Mouse (Mus musculus): ENCODE measurements at regions not wholly inside any gene's neighbourhood (a gene's known extent, or its start where the extent isn't known, plus 50 kb on each side); places are given as distances from the start of the nearest gene placed in this dataset.

- Histone ChIP-seq H3K4me3 (ENCODE audit: insufficient read depth, low read depth, low read length) (no peak overlapping the region), H3K4me1 (ENCODE audit: control insufficient read depth, insufficient read depth, insufficient read length, low read length) (peaks cover 17% of the 10 kb centered on the region), H3K27ac (replicated peaks; ENCODE audit: low read depth, low read length) (peak overlapping the region; percentile 62; the same call in 1 of the 2 replicates)
Observed at GRCm38 (mm10) chr16:95823803-95824202, 121.9 kb downstream of the Ets2 start.

DNA sequence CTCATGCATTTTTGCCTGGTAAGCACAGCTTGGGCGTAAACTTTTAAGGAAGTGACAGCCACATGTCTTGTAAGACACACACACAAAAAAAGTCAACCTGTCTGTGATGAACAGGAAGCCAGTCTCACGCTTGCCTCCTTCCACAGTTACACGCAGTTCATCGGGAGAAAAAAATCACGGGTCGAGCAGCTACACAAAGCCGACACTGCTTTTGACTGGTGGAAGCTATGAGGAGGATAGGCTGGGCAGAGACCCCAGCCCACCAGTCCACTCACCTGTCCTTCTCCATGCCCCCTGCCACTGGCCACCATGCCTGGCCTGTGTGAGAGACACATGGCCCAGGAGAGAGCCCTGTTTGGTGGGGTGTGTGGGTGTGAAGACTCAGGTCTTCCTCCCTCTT is 119.2 kb downstream of the Ets2 start:
- peaks cover 17% of the 10 kb centered on the region for H3K4me1 ChIP-seq (ENCODE audit: control insufficient read depth, insufficient read depth, insufficient read length, low read length)
- H3K27ac ChIP-seq (replicated peaks; ENCODE audit: low read depth, low read length), result no peak overlapping the region
- no peak overlapping the region for H3K4me3 ChIP-seq (ENCODE audit: insufficient read depth, low read depth, low read length)

DNA sequence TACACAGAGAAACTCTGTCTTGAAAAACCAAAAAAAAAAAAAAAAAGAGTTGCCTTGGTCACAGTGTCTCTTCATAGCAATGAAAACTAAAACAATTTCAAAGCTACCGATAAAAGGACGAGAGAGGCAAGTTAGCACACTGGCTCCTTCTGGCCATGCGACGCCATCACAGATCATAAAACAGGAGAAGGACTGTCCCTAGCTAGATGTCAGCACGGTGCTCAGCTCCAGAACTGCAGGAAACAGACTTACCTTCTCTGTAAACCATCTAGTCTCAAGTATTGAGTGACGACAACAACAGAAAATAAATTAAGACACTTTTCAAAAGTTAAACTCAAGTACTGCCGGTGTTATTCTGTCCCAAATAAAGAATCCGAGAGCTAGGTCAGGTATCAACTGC is 118.7 kb downstream of the Ets2 start:
- H3K4me3 ChIP-seq (ENCODE audit: insufficient read depth, low read depth, low read length), result no peak overlapping the region

GRCm38 (mm10) chr16:95820013-95820412 is 118.1 kb downstream of the Ets2 start:
- Histone ChIP-seq H3K27ac (replicated peaks; ENCODE audit: low read depth, low read length) (no peak overlapping the region), H3K4me1 (ENCODE audit: control insufficient read depth, insufficient read depth, insufficient read length, low read length) (peaks cover 13% of the 10 kb centered on the region), H3K4me3 (ENCODE audit: insufficient read depth, low read depth, low read length) (no peak overlapping the region)

More for the DNA sequence above, 118.7 kb downstream of the Ets2 start:
- Histone ChIP-seq H3K27ac (replicated peaks; ENCODE audit: low read depth, low read length) (no peak overlapping the region), H3K4me1 (ENCODE audit: control insufficient read depth, insufficient read depth, insufficient read length, low read length) (peaks cover 17% of the 10 kb centered on the region)

DNA sequence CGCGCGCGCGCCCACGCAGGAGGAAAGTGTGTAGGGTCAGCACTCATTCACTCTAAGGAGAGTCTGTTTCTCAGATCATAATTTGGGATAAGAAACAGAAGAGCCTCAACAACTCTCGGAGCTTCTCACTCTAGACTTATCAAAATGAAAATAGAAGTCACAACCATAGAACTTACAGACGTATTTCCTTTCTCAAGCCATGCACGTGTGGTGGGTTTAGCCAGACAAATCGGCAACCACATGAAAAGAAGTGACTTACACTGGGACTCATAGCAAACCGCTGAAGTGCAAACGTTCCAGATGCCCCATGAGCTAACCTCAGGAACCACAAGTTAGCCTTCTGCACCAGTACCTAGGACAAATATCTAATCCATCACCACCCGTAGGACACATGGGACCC is 114.1 kb downstream of the Ets2 start:
- Histone ChIP-seq H3K4me1 (ENCODE audit: control insufficient read depth, insufficient read depth, insufficient read length, low read length) (no peaks in the 10 kb centered on the region), H3K27ac (replicated peaks; ENCODE audit: low read depth, low read length) (no peak overlapping the region), H3K4me3 (ENCODE audit: insufficient read depth, low read depth, low read length) (no peak overlapping the region)

- Histone ChIP-seq H3K4me3 (ENCODE audit: insufficient read depth, low read depth, low read length) (no peak overlapping the region), H3K27ac (replicated peaks; ENCODE audit: low read depth, low read length) (no peak overlapping the region), H3K4me1 (ENCODE audit: control insufficient read depth, insufficient read depth, insufficient read length, low read length) (peaks cover 3% of the 10 kb centered on the region; the same call in 1 of the 2 replicates)
Observed at GRCm38 (mm10) chr16:95815206-95815731, 113.4 kb downstream of the Ets2 start.

GRCm38 (mm10) chr16:95814513-95815118 is 112.7 kb downstream of the Ets2 start:
- H3K4me1 ChIP-seq (ENCODE audit: control insufficient read depth, insufficient read depth, insufficient read length, low read length), result peaks cover 3% of the 10 kb centered on the region; the same call in 1 of the 2 replicates
- no peak overlapping the region for H3K4me3 ChIP-seq (ENCODE audit: insufficient read depth, low read depth, low read length)
- H3K27ac ChIP-seq (replicated peaks; ENCODE audit: low read depth, low read length), result no peak overlapping the region

DNA sequence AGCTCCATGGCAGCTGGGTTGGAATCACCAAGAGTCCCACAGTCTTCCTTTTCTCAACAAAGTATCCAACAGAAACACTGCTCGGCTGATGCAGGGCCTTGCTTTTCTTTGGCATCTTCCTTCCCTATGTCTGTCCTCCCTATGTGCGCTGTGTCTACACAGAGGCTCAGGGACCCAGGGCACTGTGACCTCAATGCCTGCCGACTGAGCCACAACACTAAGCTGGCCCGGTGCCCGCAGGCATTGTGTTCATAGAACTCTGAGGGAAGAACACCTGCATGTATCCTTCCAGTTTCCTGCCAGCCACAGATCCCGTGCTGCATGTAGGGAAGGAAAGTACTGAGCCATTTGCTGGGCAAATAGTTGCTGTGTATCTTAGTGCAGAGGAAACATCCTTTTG is 109.2 kb downstream of the Ets2 start:
- Histone ChIP-seq H3K4me3 (ENCODE audit: insufficient read depth, low read depth, low read length) (no peak overlapping the region), H3K27ac (replicated peaks; ENCODE audit: low read depth, low read length) (peak overlapping the region; percentile 43), H3K4me1 (ENCODE audit: control insufficient read depth, insufficient read depth, insufficient read length, low read length) (peaks cover 3% of the 10 kb centered on the region; the same call in 1 of the 2 replicates)

DNA sequence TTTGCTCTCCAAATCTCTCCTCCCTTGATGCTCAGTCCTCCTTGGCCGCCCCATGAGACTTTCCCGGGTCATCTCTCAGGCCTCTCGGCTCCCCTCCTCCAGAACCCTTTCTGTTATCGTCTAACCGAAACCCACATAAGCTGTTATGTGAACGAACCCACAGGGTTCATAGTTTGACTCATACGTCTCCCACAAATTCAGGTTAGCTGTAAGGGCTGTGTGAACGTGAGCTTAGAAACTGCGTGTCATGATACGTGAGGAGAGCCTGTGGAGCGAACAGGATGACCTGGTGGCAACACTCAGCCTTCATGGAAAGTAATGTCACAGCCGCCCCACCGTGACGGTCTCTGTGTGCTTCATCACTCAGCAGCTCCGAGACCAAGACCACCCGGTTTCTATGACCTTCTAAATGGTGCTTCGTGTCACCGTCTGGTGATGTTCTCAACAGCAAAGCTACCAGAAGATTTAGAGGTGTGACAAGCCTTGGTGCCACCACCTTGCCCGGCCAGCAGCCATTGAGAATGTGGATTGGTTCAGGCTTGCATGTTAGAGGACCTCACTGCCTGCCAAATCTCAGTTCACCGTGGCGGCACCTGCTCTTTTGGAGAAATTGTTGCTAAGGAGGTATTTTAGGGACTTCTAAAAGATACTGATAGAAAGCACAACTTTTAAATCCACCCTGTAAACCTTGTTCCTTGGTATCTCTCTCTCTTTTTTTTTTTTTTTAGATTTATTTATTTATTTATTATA is 107.4 kb downstream of the Ets2 start:
- peaks cover 3% of the 10 kb centered on the region; the same call in 1 of the 2 replicates for H3K4me1 ChIP-seq (ENCODE audit: control insufficient read depth, insufficient read depth, insufficient read length, low read length)
- no peak overlapping the region for H3K27ac ChIP-seq (replicated peaks; ENCODE audit: low read depth, low read length)
- no peak overlapping the region for H3K4me3 ChIP-seq (ENCODE audit: insufficient read depth, low read depth, low read length)

GRCm38 (mm10) chr16:95806510-95806909 is 104.6 kb downstream of the Ets2 start:
- H3K4me3 ChIP-seq (ENCODE audit: insufficient read depth, low read depth, low read length), result no peak overlapping the region
- H3K4me1 ChIP-seq (ENCODE audit: control insufficient read depth, insufficient read depth, insufficient read length, low read length), result peaks cover 3% of the 10 kb centered on the region; the same call in 1 of the 2 replicates

GRCm38 (mm10) chr16:95804199-95804598 is 102.3 kb downstream of the Ets2 start:
- H3K4me3 ChIP-seq (ENCODE audit: insufficient read depth, low read depth, low read length), result no peak overlapping the region
- H3K4me1 ChIP-seq (ENCODE audit: control insufficient read depth, insufficient read depth, insufficient read length, low read length), result no peaks in the 10 kb centered on the region
- H3K27ac ChIP-seq (replicated peaks; ENCODE audit: low read depth, low read length), result no peak overlapping the region

More at GRCm38 (mm10) chr16:95806510-95806909, 104.6 kb downstream of the Ets2 start:
- no peak overlapping the region for H3K27ac ChIP-seq (replicated peaks; ENCODE audit: low read depth, low read length)

GRCm38 (mm10) chr16:95802641-95803040 is 100.8 kb downstream of the Ets2 start:
- Histone ChIP-seq H3K4me1 (ENCODE audit: control insufficient read depth, insufficient read depth, insufficient read length, low read length) (peaks cover 2% of the 10 kb centered on the region; the same call in 1 of the 2 replicates), H3K27ac (replicated peaks; ENCODE audit: low read depth, low read length) (no peak overlapping the region), H3K4me3 (ENCODE audit: insufficient read depth, low read depth, low read length) (no peak overlapping the region)

- peaks cover 2% of the 10 kb centered on the region; the same call in 1 of the 2 replicates for H3K4me1 ChIP-seq (ENCODE audit: control insufficient read depth, insufficient read depth, insufficient read length, low read length)
- H3K4me3 ChIP-seq (ENCODE audit: insufficient read depth, low read depth, low read length), result no peak overlapping the region
- H3K27ac ChIP-seq (replicated peaks; ENCODE audit: low read depth, low read length), result no peak overlapping the region
Observed at GRCm38 (mm10) chr16:95802207-95802606, 100.3 kb downstream of the Ets2 start.

GRCm38 (mm10) chr16:95800911-95801442 is 99.1 kb downstream of the Ets2 start:
- Histone ChIP-seq H3K4me3 (ENCODE audit: insufficient read depth, low read depth, low read length) (no peak overlapping the region), H3K4me1 (ENCODE audit: control insufficient read depth, insufficient read depth, insufficient read length, low read length) (peaks cover 2% of the 10 kb centered on the region; the same call in 1 of the 2 replicates), H3K27ac (replicated peaks; ENCODE audit: low read depth, low read length) (no peak overlapping the region)

- Histone ChIP-seq H3K27ac (replicated peaks; ENCODE audit: low read depth, low read length) (no peak overlapping the region), H3K4me3 (ENCODE audit: insufficient read depth, low read depth, low read length) (no peak overlapping the region), H3K4me1 (ENCODE audit: control insufficient read depth, insufficient read depth, insufficient read length, low read length) (peaks cover 2% of the 10 kb centered on the region; the same call in 1 of the 2 replicates)
Observed at GRCm38 (mm10) chr16:95798582-95798981, 96.7 kb downstream of the Ets2 start.
